9 mouse cellular contexts compared by ENCODE assay signal in genomic region chr4:107314479-107314805, GRCm38 (mm10). TPM values are rescaled to one million over a fixed set of nuclear protein-coding genes. Genes with fewer than 3 reads are reported as not detected.
A peak's percentile ranks its signal among the peaks of the same experiment; 100 is the strongest.
DNase-seq lines count a peak whose midpoint lies in the region; ATAC-seq and TF ChIP-seq lines count a peak whose summit lies in the region.
"Had no signal": no experiment of that assay in that cellular context is flagged by ENCODE, and none has a peak within 500 bp of the region (broad histone marks: within the 10 kb centered on the region; RNA-seq: fewer than 3 reads in every experiment).

No protein-coding gene starts in this region.

- whole genome bisulfite sequencing in lung, embryonic 14.5 days: 7% methylated on average over 7 of the region's 7 CpGs
- WGBS in embryonic facial prominence, embryonic 14.5 days: 9% methylated on average over 7 of the region's 7 CpGs
- WGBS in intestine, embryonic 15.5 days: 6% methylated on average over 7 of the region's 7 CpGs
- 11% methylated on average over 7 of the region's 7 CpGs for WGBS in neural tube, embryonic 12.5 days

- H3K4me2 ChIP-seq in lung, embryonic 14.5 days: peak overlapping the region; percentile 74
- H3K4me2 ChIP-seq in embryonic facial prominence, embryonic 14.5 days (ENCODE audit: low read depth, low read length): peak overlapping the region; percentile 80
- H3K4me2 ChIP-seq in intestine, embryonic 15.5 days (replicated peaks): peak overlapping the region; percentile 82
- peak overlapping the region; percentile 76 for H3K4me2 ChIP-seq in neural tube, embryonic 12.5 days (replicated peaks)

- no peak for TF ChIP-seq CTCF in lung, embryonic 14.5 days (IDR thresholded peaks at IDR 0.05; ENCODE audit: low read depth)

- H3K36me3 ChIP-seq in lung, embryonic 14.5 days (ENCODE audit: insufficient read depth): peaks cover 4% of the 10 kb centered on the region; the same call in 1 of the 2 replicates
- peaks cover 20% of the 10 kb centered on the region for H3K36me3 ChIP-seq in embryonic facial prominence, embryonic 14.5 days (ENCODE audit: control insufficient read depth, insufficient read depth, low read length)
- H3K36me3 ChIP-seq in intestine, embryonic 15.5 days: no peaks in the 10 kb centered on the region
- peaks cover 16% of the 10 kb centered on the region for H3K36me3 ChIP-seq in neural tube, embryonic 12.5 days

- peak overlapping the region; percentile 50 for H3K4me3 ChIP-seq in lung, embryonic 14.5 days (ENCODE audit: low read depth, low read length)
- peak overlapping the region; percentile 63 for H3K4me3 ChIP-seq in embryonic facial prominence, embryonic 14.5 days (ENCODE audit: low read depth, low read length)
- H3K4me3 ChIP-seq in intestine, embryonic 15.5 days (replicated peaks): peak overlapping the region; percentile 59
- peak overlapping the region; percentile 59 for H3K4me3 ChIP-seq in neural tube, embryonic 12.5 days

- no peak for DNase-seq in lung, embryonic 14.5 days
- no peak for DNase-seq in lung, postnatal 14 days
- no peak for DNase-seq in embryonic facial prominence, embryonic 14.5 days (ENCODE audit: low spot score)
- no peak for DNase-seq in right cerebral cortex, postnatal 14 days
- no peak for DNase-seq in cerebellum, adult 9-11 months
- no peak for DNase-seq in kidney, postnatal 10 days

- peak overlapping the region; percentile 48 for H3K9ac ChIP-seq in lung, embryonic 14.5 days
- H3K9ac ChIP-seq in embryonic facial prominence, embryonic 14.5 days (ENCODE audit: low read depth, low read length): peak overlapping the region; percentile 68
- peak overlapping the region; percentile 47 for H3K9ac ChIP-seq in intestine, embryonic 15.5 days
- H3K9ac ChIP-seq in neural tube, embryonic 12.5 days: peak overlapping the region; percentile 66

- no peaks in the 10 kb centered on the region for H3K9me3 ChIP-seq in lung, embryonic 14.5 days (ENCODE audit: low read depth, low read length)
- no peaks in the 10 kb centered on the region for H3K9me3 ChIP-seq in embryonic facial prominence, embryonic 14.5 days (ENCODE audit: control insufficient read depth, low read length)
- H3K9me3 ChIP-seq in intestine, embryonic 15.5 days: no peaks in the 10 kb centered on the region
- H3K9me3 ChIP-seq in neural tube, embryonic 12.5 days: no peaks in the 10 kb centered on the region

- ATAC-seq in lung, embryonic 14.5 days (ENCODE audit: insufficient read depth): no peak
- ATAC-seq in embryonic facial prominence, embryonic 14.5 days (ENCODE audit: low read depth): no peak; the same call in 1 of the 2 replicates
- ATAC-seq in intestine, embryonic 15.5 days: no peak; the same call in 1 of the 2 replicates
- ATAC-seq in neural tube, embryonic 12.5 days (ENCODE audit: low FRiP score, low read depth): no peak

- peaks cover 5% of the 10 kb centered on the region; the same call in 1 of the 2 replicates for H3K4me1 ChIP-seq in lung, embryonic 14.5 days (ENCODE audit: insufficient read depth)
- peaks cover 9% of the 10 kb centered on the region; the same call in 1 of the 2 replicates for H3K4me1 ChIP-seq in embryonic facial prominence, embryonic 14.5 days (ENCODE audit: control insufficient read depth, insufficient read depth, low read length)
- H3K4me1 ChIP-seq in intestine, embryonic 15.5 days (replicated peaks): peaks cover 8% of the 10 kb centered on the region
- peaks cover 12% of the 10 kb centered on the region for H3K4me1 ChIP-seq in neural tube, embryonic 12.5 days

- no peaks in the 10 kb centered on the region for H3K27me3 ChIP-seq in lung, embryonic 14.5 days (ENCODE audit: insufficient read depth, low read length)
- no peaks in the 10 kb centered on the region for H3K27me3 ChIP-seq in embryonic facial prominence, embryonic 14.5 days (replicated peaks; ENCODE audit: control insufficient read depth, insufficient read depth, low read length)
- no peaks in the 10 kb centered on the region for H3K27me3 ChIP-seq in intestine, embryonic 15.5 days (replicated peaks)
- no peaks in the 10 kb centered on the region for H3K27me3 ChIP-seq in neural tube, embryonic 12.5 days (replicated peaks)

- no peak overlapping the region for H3K27ac ChIP-seq in lung, embryonic 14.5 days (ENCODE audit: low read depth)
- H3K27ac ChIP-seq in embryonic facial prominence, embryonic 14.5 days (replicated peaks; ENCODE audit: low read depth, low read length): no peak overlapping the region
- H3K27ac ChIP-seq in intestine, embryonic 15.5 days: 0 out of 2 replicates have a peak overlapping the region, but pooled peaks have one; percentile 34
- no peak overlapping the region for H3K27ac ChIP-seq in neural tube, embryonic 12.5 days

RNA-seq across cellular contexts. Expression of gene Yipf1, which starts 0.3 kb away (rescaled TPM):
- 53.2 and 55.1 TPM in 2 replicates for polyA plus RNA-seq in lung, embryonic 14.5 days (2014; fragmentation: Nextera tagmentation; extraction: Ambion mirVana)
- 52.4 and 55.9 TPM in 2 replicates for polyA plus RNA-seq in embryonic facial prominence, embryonic 14.5 days (2014; fragmentation: Nextera tagmentation; extraction: Ambion mirVana)
- 69.3 and 76.8 TPM in 2 replicates for polyA plus RNA-seq in intestine, embryonic 15.5 days (2015; fragmentation: Nextera tagmentation; extraction: Ambion mirVana)
- 48.9 and 50.5 TPM in 2 replicates for polyA plus RNA-seq in neural tube, embryonic 12.5 days (2016; fragmentation: Nextera tagmentation; extraction: Ambion mirVana)

RNA-seq across cellular contexts. Expression of gene Dio1, which starts 7.5 kb away (rescaled TPM):
- polyA plus RNA-seq in lung, embryonic 14.5 days (2014; fragmentation: Nextera tagmentation; extraction: Ambion mirVana): not detected in 2 replicates
- polyA plus RNA-seq in embryonic facial prominence, embryonic 14.5 days (2014; fragmentation: Nextera tagmentation; extraction: Ambion mirVana): not detected in 2 replicates
- 1.5 and 1.9 TPM in 2 replicates for polyA plus RNA-seq in intestine, embryonic 15.5 days (2015; fragmentation: Nextera tagmentation; extraction: Ambion mirVana)
- polyA plus RNA-seq in neural tube, embryonic 12.5 days (2016; fragmentation: Nextera tagmentation; extraction: Ambion mirVana): not detected in 2 replicates
- polyA plus RNA-seq: brain, embryonic 14.5 days had no signal

RNA-seq across cellular contexts. Expression of gene Ndc1, which starts 53.1 kb away (rescaled TPM):
- polyA plus RNA-seq in lung, embryonic 14.5 days (2014; fragmentation: Nextera tagmentation; extraction: Ambion mirVana): 55.2 and 57.5 TPM in 2 replicates
- 34.0 and 36.8 TPM in 2 replicates for polyA plus RNA-seq in embryonic facial prominence, embryonic 14.5 days (2014; fragmentation: Nextera tagmentation; extraction: Ambion mirVana)
- polyA plus RNA-seq in intestine, embryonic 15.5 days (2015; fragmentation: Nextera tagmentation; extraction: Ambion mirVana): 28.6 and 32.6 TPM in 2 replicates
- 26.7 and 27.1 TPM in 2 replicates for polyA plus RNA-seq in neural tube, embryonic 12.5 days (2016; fragmentation: Nextera tagmentation; extraction: Ambion mirVana)
